In genomic region chrX:169037401-169037800, GRCm38 (mm10) we compare ENCODE assay signal across 10 mouse cellular contexts.
DNase-seq lines count a peak whose midpoint lies in the region; ATAC-seq and TF ChIP-seq lines count a peak whose summit lies in the region.
"Had no signal": no experiment of that assay in that cellular context is flagged by ENCODE, and none has a peak within 500 bp of the region (broad histone marks: within the 10 kb centered on the region; RNA-seq: fewer than 3 reads in every experiment).

No protein-coding gene starts in this region.

- no peak overlapping the region for H3K27ac ChIP-seq in forebrain, embryonic 11.5 days (ENCODE audit: low read depth, low read length)
- H3K27ac ChIP-seq in forebrain, embryonic 12.5 days: no peak overlapping the region
- H3K27ac ChIP-seq in limb, embryonic 15.5 days: no peak overlapping the region

- H3K4me3 ChIP-seq in forebrain, embryonic 11.5 days (ENCODE audit: low read depth, low read length): no peak overlapping the region
- no peak overlapping the region for H3K4me3 ChIP-seq in forebrain, embryonic 12.5 days (replicated peaks)
- peak overlapping the region; percentile 73 for H3K4me3 ChIP-seq in G1E (ENCODE audit: low read depth, low read length)
- peak overlapping the region; percentile 38; the same call in 1 of the 2 replicates for H3K4me3 ChIP-seq in limb, embryonic 15.5 days

- H3K4me2 ChIP-seq in forebrain, embryonic 11.5 days (ENCODE audit: low read depth, low read length, severe bottlenecking): 0 out of 2 replicates have a peak overlapping the region, but pooled peaks have one; percentile 44
- H3K4me2 ChIP-seq in forebrain, embryonic 12.5 days: no peak overlapping the region
- H3K4me2 ChIP-seq in limb, embryonic 15.5 days: 0 out of 2 replicates have a peak overlapping the region, but pooled peaks have one; percentile 52

- no peak for DNase-seq in forebrain, embryonic 11.5 days (ENCODE audit: low spot score)
- DNase-seq in kidney, adult 9 months: peak; percentile 35
- no peak for DNase-seq in kidney, postnatal 25 days
- DNase-seq in G1E (ENCODE audit: low spot score): no peak
- DNase-seq in layer of hippocampus, adult 11-12 months (ENCODE audit: low spot score): no peak
- DNase-seq in cerebellum, postnatal 10 days: no peak
- DNase-seq: gastrocnemius, postnatal 25 days; layer of hippocampus, adult 9-11 months had no signal

- WGBS in forebrain, embryonic 11.5 days: 63% methylated on average over 4 of the region's 4 CpGs
- WGBS in forebrain, embryonic 12.5 days: 64% methylated on average over 4 of the region's 4 CpGs
- 59% methylated on average over 4 of the region's 4 CpGs for WGBS in limb, embryonic 15.5 days

- H3K27me3 ChIP-seq in forebrain, embryonic 11.5 days (ENCODE audit: control insufficient read depth, insufficient read depth, low read length): peaks cover 7% of the 10 kb centered on the region; the same call in 1 of the 2 replicates
- H3K27me3 ChIP-seq in forebrain, embryonic 12.5 days: peaks cover 18% of the 10 kb centered on the region
- H3K27me3 ChIP-seq in G1E (ENCODE audit: insufficient read depth, low read length): no peaks in the 10 kb centered on the region
- peaks cover 25% of the 10 kb centered on the region for H3K27me3 ChIP-seq in limb, embryonic 15.5 days

- no peaks in the 10 kb centered on the region for H3K4me1 ChIP-seq in forebrain, embryonic 11.5 days (replicated peaks; ENCODE audit: control insufficient read depth, insufficient read depth, low read length)
- H3K4me1 ChIP-seq in forebrain, embryonic 12.5 days: no peaks in the 10 kb centered on the region
- H3K4me1 ChIP-seq in G1E (ENCODE audit: insufficient read depth, low read depth, low read length): peaks cover 10% of the 10 kb centered on the region; the same call in 1 of the 2 replicates
- H3K4me1 ChIP-seq in limb, embryonic 15.5 days: no peaks in the 10 kb centered on the region

- no peak for ATAC-seq in forebrain, embryonic 11.5 days (replicated peaks; ENCODE audit: low FRiP score)
- ATAC-seq in forebrain, embryonic 12.5 days (ENCODE audit: low FRiP score): no peak
- no peak for ATAC-seq in G1E (ENCODE audit: extremely low read depth, insufficient number of reproducible peaks, low FRiP score, poor library complexity, severe bottlenecking)
- ATAC-seq in limb, embryonic 15.5 days (ENCODE audit: insufficient number of reproducible peaks, low FRiP score, low TSS enrichment, low read depth): no peak

- no peak for TF ChIP-seq CTCF in G1E (IDR thresholded peaks at IDR 0.05; ENCODE audit: low read depth, low read length)

- no peaks in the 10 kb centered on the region for H3K9me3 ChIP-seq in forebrain, embryonic 11.5 days (ENCODE audit: control insufficient read depth, low read length)
- no peaks in the 10 kb centered on the region for H3K9me3 ChIP-seq in forebrain, embryonic 12.5 days
- H3K9me3 ChIP-seq in G1E (replicated peaks): no peaks in the 10 kb centered on the region
- H3K9me3 ChIP-seq in limb, embryonic 15.5 days: no peaks in the 10 kb centered on the region

- H3K36me3 ChIP-seq in forebrain, embryonic 11.5 days (ENCODE audit: control insufficient read depth, insufficient read depth, low read length): no peaks in the 10 kb centered on the region
- H3K36me3 ChIP-seq in forebrain, embryonic 12.5 days (replicated peaks): no peaks in the 10 kb centered on the region
- peaks cover 4% of the 10 kb centered on the region for H3K36me3 ChIP-seq in G1E (replicated peaks)
- no peaks in the 10 kb centered on the region for H3K36me3 ChIP-seq in limb, embryonic 15.5 days

- no peak overlapping the region for H3K9ac ChIP-seq in forebrain, embryonic 11.5 days (ENCODE audit: low read length)
- H3K9ac ChIP-seq in forebrain, embryonic 12.5 days: no peak overlapping the region
- no peak overlapping the region for H3K9ac ChIP-seq in limb, embryonic 15.5 days

Comparison
In these comparisons a context has a peak if more than half of its experiments do, and no peak if none do; other contexts are left out.
1. H3K4me3 ChIP-seq: peak in G1E (single experiment) and limb, embryonic 15.5 days (single experiment); none in forebrain, embryonic 11.5 days (single experiment) and forebrain, embryonic 12.5 days (single experiment).